Mouse (Mus musculus) forebrain, embryonic 15.5 days (tissue): ENCODE measurements at regions not wholly inside any gene's neighbourhood (a gene's known extent, or its start where the extent isn't known, plus 50 kb on each side); places are given as distances from the start of the nearest gene placed in this dataset.

Source experiments
- ATAC-seq: fragments of 200-750 bp; cut with Nextera tagmentation; replicated peaks from 2 replicates; pipeline ENCODE4 v1.8.0; 2017; ENCODE audit warnings: mild to moderate bottlenecking, moderate TSS enrichment, moderate library complexity
- H3K27ac ChIP-seq: fragments of 300-500 bp; sonication (generic); replicated peaks from 2 replicates; pipeline ENCODE4 v1.5.1; 2015; ENCODE audit warnings: mild to moderate bottlenecking, inconsistent platforms
- H3K27me3 ChIP-seq: fragments of 300-500 bp; sonication (generic); 2 replicates; pipeline ENCODE4 v1.6.1; 2015; ENCODE audit warnings: inconsistent platforms
- H3K36me3 ChIP-seq: fragments of 300-500 bp; sonication (generic); 2 replicates; pipeline ENCODE4 v1.6.1; 2015; ENCODE audit warnings: mild to moderate bottlenecking, inconsistent platforms
- H3K4me1 ChIP-seq: fragments of 300-500 bp; sonication (generic); 2 replicates; pipeline ENCODE4 v1.6.1; 2015; ENCODE audit warnings: inconsistent platforms
- H3K4me2 ChIP-seq: fragments of 300-500 bp; sonication (generic); replicated peaks from 2 replicates; pipeline ENCODE4 v1.6.1; 2015; ENCODE audit warnings: mild to moderate bottlenecking, inconsistent platforms
- H3K4me3 ChIP-seq: fragments of 300-500 bp; sonication (generic); 2 replicates; pipeline ENCODE4 v1.5.1; 2015; ENCODE audit warnings: mild to moderate bottlenecking, inconsistent platforms
- H3K9ac ChIP-seq: fragments of 300-500 bp; sonication (generic); replicated peaks from 2 replicates; pipeline ENCODE4 v1.6.1; 2015; ENCODE audit warnings: mild to moderate bottlenecking, inconsistent platforms
- H3K9me3 ChIP-seq: fragments of 300-500 bp; sonication (generic); 2 replicates; pipeline ENCODE4 v1.6.1; 2016; ENCODE audit warnings: inconsistent platforms
- WGBS: fragments of 180-500 bp; shearing (Covaris S2); methylation state at CpG from one replicate; pipeline ENCODE4 v1.1.7; 2015; ENCODE audit warnings: mixed read lengths; 5-methylcytosine and 5-hydroxymethylcytosine counted together

DNA sequence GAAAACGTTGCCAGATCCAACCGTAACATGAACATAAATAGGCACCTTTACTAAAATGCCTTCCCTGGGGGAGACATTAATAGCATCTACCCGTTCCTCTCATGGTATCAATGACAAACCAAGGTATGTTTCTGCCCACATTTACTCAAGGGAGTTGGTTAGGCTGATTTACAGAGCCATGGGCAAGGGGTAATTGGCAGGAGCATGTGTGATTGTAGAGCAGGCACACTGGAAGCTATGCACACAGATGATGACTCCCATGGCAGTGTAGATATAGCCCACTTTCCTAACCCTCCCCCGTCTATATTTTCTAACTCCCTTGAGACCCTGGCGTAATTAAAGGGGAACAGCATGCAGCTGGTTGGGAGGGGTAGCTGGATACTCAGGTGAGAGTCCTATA lies 183.6 kb upstream of the Mki67 start:
- Histone ChIP-seq H3K4me3 (no peak overlapping the region), H3K36me3 (no peaks in the 10 kb centered on the region), H3K4me2 (no peak overlapping the region), H3K9ac (no peak overlapping the region), H3K4me1 (no peaks in the 10 kb centered on the region; the same call in 1 of the 2 replicates), H3K9me3 (no peaks in the 10 kb centered on the region), H3K27ac (no peak overlapping the region), H3K27me3 (no peaks in the 10 kb centered on the region)
- WGBS, result 86% methylated on average over 5 of the region's 5 CpGs
- ATAC-seq, result no peak

DNA sequence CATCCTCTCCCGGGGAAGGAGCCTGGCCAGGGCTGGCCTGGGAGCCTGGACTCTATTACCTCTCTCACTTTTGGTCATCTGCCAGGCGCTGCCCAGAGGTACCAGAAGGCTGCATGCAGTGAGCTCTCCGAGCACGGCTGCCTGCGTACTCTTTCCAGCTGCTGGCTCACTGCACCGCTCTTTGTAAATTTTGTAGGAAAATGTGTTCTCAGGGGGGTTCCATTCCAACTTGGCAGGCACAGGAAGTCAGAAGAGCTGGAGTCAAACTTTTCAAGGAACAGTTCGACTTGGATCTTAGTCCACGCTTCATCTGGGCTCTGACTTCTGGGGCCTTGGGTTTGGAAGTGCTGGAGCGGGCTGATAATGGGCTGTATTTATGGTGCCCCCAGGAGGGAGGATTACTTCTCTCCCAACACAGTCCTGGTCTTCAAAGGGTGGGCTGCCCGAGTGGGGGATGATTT lies 184.7 kb upstream of the Mki67 start:
- Histone ChIP-seq H3K4me1 (no peaks in the 10 kb centered on the region; the same call in 1 of the 2 replicates), H3K4me2 (no peak overlapping the region), H3K27ac (no peak overlapping the region), H3K4me3 (no peak overlapping the region), H3K9ac (no peak overlapping the region), H3K9me3 (no peaks in the 10 kb centered on the region), H3K27me3 (no peaks in the 10 kb centered on the region), H3K36me3 (no peaks in the 10 kb centered on the region)
- ATAC-seq, result no peak
- 48% methylated on average over 10 of the region's 10 CpGs for WGBS

- H3K36me3 ChIP-seq, result no peaks in the 10 kb centered on the region
- H3K9me3 ChIP-seq, result no peaks in the 10 kb centered on the region
- 87% methylated on average over 13 of the region's 13 CpGs for WGBS
- no peak overlapping the region for H3K4me3 ChIP-seq
- H3K9ac ChIP-seq, result no peak overlapping the region
- H3K4me2 ChIP-seq, result no peak overlapping the region
- H3K27ac ChIP-seq, result no peak overlapping the region
- no peaks in the 10 kb centered on the region for H3K27me3 ChIP-seq
- no peaks in the 10 kb centered on the region; the same call in 1 of the 2 replicates for H3K4me1 ChIP-seq
- ATAC-seq, result no peak
Measured at GRCm38 (mm10) chr7:135902106-135903055, 186.2 kb upstream of the Mki67 start.

- H3K9ac ChIP-seq, result no peak overlapping the region
- no peaks in the 10 kb centered on the region for H3K9me3 ChIP-seq
- no peaks in the 10 kb centered on the region for H3K27me3 ChIP-seq
- no peak overlapping the region for H3K4me3 ChIP-seq
- H3K36me3 ChIP-seq, result no peaks in the 10 kb centered on the region
- ATAC-seq, result no peak
- no peak overlapping the region for H3K27ac ChIP-seq
- H3K4me1 ChIP-seq, result no peaks in the 10 kb centered on the region
- H3K4me2 ChIP-seq, result no peak overlapping the region
Measured at GRCm38 (mm10) chr7:135911376-135911775, 195.2 kb upstream of the Mki67 start.

DNA sequence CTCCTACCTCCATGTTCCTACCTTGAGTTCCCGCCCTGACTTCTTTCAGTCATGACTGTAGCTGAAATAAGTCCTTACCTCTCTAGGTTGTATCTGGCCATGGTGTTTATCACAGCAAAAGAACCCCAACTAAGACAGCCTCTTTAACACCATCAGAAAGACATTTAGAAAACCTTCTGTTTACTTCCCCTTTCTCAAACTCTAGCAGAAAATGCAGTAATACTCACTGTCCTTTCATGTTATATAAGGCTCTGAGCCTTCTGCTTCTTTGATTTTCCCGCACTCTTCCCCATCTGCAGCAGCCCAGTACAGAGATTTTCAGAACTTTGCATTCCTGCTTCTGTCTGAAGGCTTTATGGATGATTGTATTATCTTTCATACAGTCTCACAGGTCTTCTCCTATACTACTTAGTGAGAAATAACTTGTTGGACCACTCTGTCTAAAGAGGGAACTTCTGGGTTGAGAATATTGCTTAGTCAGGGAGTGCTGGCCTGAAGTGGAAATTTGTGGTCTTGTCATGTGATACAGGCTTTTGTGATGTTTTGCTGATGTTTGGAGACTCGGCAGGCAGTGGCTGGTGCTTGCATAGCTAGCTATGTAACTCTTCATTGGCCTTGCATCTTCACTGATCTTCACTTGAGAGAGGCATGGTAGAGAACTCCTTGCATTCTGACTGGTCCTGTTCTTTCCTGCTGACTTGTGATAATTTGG lies 197.9 kb upstream of the Mki67 start:
- H3K4me2 ChIP-seq, result no peak overlapping the region
- 89% methylated on average over 3 of the region's 3 CpGs for WGBS
- no peak overlapping the region for H3K27ac ChIP-seq
- no peak overlapping the region for H3K9ac ChIP-seq
- H3K4me3 ChIP-seq, result no peak overlapping the region
- H3K9me3 ChIP-seq, result no peaks in the 10 kb centered on the region
- H3K4me1 ChIP-seq, result no peaks in the 10 kb centered on the region
- no peak for ATAC-seq
- no peaks in the 10 kb centered on the region for H3K36me3 ChIP-seq
- no peaks in the 10 kb centered on the region for H3K27me3 ChIP-seq

DNA sequence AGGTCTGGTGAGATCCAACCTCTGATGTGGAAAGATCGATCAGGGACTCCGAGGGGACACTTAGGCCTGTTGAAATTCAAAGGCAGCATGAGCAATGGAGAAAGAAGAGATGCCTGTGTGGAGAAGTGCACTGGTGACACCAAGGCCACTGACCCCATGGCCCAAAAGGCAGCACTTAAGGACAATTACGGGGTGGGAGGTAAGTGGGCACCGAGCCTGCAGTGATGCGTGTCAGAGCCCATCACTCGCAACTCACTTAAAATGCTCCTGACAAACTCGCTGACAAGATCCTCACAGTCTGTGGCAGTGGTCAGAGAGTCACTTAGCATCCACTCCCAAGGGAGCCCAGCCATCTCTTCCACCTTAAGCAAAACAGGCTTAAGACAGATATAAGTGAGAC lies 207.7 kb upstream of the Mki67 start:
- ATAC-seq, result no peak
- H3K36me3 ChIP-seq, result no peaks in the 10 kb centered on the region
- 85% methylated on average over 7 of the region's 7 CpGs for WGBS

GRCm38 (mm10) chr7:135924641-135925040 lies 208.5 kb upstream of the Mki67 start:
- H3K4me2 ChIP-seq, result no peak overlapping the region
- H3K36me3 ChIP-seq, result no peaks in the 10 kb centered on the region
- no peaks in the 10 kb centered on the region for H3K27me3 ChIP-seq
- no peaks in the 10 kb centered on the region for H3K4me1 ChIP-seq
- H3K4me3 ChIP-seq, result no peak overlapping the region
- H3K9ac ChIP-seq, result no peak overlapping the region
- 83% methylated on average over 4 of the region's 4 CpGs for WGBS
- H3K27ac ChIP-seq, result no peak overlapping the region
- no peak for ATAC-seq
- H3K9me3 ChIP-seq, result no peaks in the 10 kb centered on the region

More for the DNA sequence above, 207.7 kb upstream of the Mki67 start:
- Histone ChIP-seq H3K9me3 (no peaks in the 10 kb centered on the region), H3K4me1 (no peaks in the 10 kb centered on the region), H3K27ac (no peak overlapping the region), H3K4me2 (no peak overlapping the region), H3K9ac (no peak overlapping the region), H3K27me3 (no peaks in the 10 kb centered on the region), H3K4me3 (no peak overlapping the region)

- 68% methylated on average over 1 of the region's 1 CpGs for WGBS
- Histone ChIP-seq H3K9me3 (no peaks in the 10 kb centered on the region), H3K4me3 (no peak overlapping the region), H3K4me1 (no peaks in the 10 kb centered on the region), H3K27ac (no peak overlapping the region), H3K36me3 (no peaks in the 10 kb centered on the region), H3K9ac (no peak overlapping the region), H3K27me3 (no peaks in the 10 kb centered on the region), H3K4me2 (no peak overlapping the region)
- ATAC-seq, result no peak
Measured at GRCm38 (mm10) chr7:135930091-135930490, 213.9 kb upstream of the Mki67 start.

GRCm38 (mm10) chr7:135932595-135933175 lies 216.5 kb upstream of the Mki67 start:
- Histone ChIP-seq H3K36me3 (no peaks in the 10 kb centered on the region), H3K9ac (no peak overlapping the region), H3K9me3 (no peaks in the 10 kb centered on the region), H3K4me2 (no peak overlapping the region), H3K4me1 (no peaks in the 10 kb centered on the region), H3K27ac (no peak overlapping the region), H3K27me3 (no peaks in the 10 kb centered on the region), H3K4me3 (no peak overlapping the region)
- no peak for ATAC-seq
- WGBS, result 74% methylated on average over 5 of the region's 5 CpGs

- Histone ChIP-seq H3K4me3 (no peak overlapping the region), H3K4me2 (no peak overlapping the region), H3K36me3 (no peaks in the 10 kb centered on the region), H3K27ac (no peak overlapping the region), H3K9me3 (no peaks in the 10 kb centered on the region), H3K27me3 (no peaks in the 10 kb centered on the region), H3K9ac (no peak overlapping the region), H3K4me1 (peaks cover 11% of the 10 kb centered on the region)
- no peak for ATAC-seq
- 71% methylated on average over 1 of the region's 1 CpGs for WGBS
Measured at GRCm38 (mm10) chr7:135935180-135935579, 219.0 kb upstream of the Mki67 start.

- ATAC-seq, result no peak
- Histone ChIP-seq H3K4me1 (peaks cover 11% of the 10 kb centered on the region), H3K36me3 (no peaks in the 10 kb centered on the region), H3K27me3 (no peaks in the 10 kb centered on the region), H3K9me3 (no peaks in the 10 kb centered on the region), H3K9ac (no peak overlapping the region), H3K27ac (no peak overlapping the region), H3K4me3 (no peak overlapping the region), H3K4me2 (no peak overlapping the region)
- 94% methylated on average over 3 of the region's 3 CpGs for WGBS
Measured at GRCm38 (mm10) chr7:135937465-135937864, 221.3 kb upstream of the Mki67 start.

- WGBS, result 45% methylated on average over 5 of the region's 5 CpGs
Measured at GRCm38 (mm10) chr7:135939341-135939740, 223.2 kb upstream of the Mki67 start.

More at GRCm38 (mm10) chr7:135939341-135939740, 223.2 kb upstream of the Mki67 start:
- Histone ChIP-seq H3K4me1 (peaks cover 11% of the 10 kb centered on the region), H3K4me3 (no peak overlapping the region), H3K9me3 (no peaks in the 10 kb centered on the region), H3K27me3 (no peaks in the 10 kb centered on the region), H3K27ac (no peak overlapping the region), H3K4me2 (no peak overlapping the region), H3K36me3 (no peaks in the 10 kb centered on the region), H3K9ac (no peak overlapping the region)
- ATAC-seq, result no peak
